Mouse (Mus musculus): Measurements from ENCODE around the gene B230118H07Rik.

DNA sequence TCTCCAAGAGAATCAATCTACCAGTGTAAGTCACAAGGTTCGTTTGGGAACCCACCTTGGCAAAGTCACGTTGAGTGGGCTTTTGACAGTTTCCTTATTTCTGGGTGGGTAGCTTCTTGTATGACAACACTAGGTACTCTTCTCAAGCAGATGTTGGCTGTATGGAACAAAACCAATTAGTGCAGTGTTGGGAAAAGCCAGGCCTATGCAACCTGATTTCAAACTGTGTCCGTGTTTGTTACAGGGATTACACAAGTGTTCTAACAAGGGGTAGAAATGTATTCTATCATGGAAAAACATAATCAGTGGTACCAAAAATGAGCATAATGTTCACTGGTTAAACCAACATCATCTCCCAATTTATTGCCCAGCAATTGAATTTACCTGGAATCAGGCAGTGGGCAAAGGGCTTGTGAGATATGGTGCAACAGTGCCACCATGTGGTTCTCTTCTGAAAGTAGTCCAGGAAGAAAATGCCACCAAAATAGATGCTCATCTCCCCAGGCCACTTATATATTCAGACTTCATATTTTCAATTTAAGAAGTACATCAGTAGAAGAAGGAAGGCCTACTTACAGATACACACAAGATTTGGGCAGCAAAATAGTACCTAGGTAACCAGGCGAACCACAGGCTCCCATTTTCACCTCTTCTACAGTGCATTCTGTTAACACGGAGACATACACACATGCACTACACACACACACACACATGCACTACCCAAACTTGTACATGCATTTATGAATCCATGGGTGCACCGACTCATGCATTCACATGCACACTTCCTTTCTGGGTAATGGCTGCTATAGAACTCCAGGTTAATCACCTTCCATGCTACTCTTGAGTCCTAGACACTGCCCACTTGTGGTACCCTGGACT lies 123.6 kb downstream of the B230118H07Rik start:
- TF ChIP-seq EP300 (IDR thresholded peaks at IDR 0.05; ENCODE audit: low read depth) (no peak), CTCF (IDR thresholded peaks at IDR 0.05; ENCODE audit: low read depth) (peak; percentile 53; the same call in 1 of the 2 replicates)

Data from liver, embryonic 14.5 days (tissue).